Mouse (Mus musculus): ENCODE measurements around the gene Ifitm3.
A peak's percentile ranks its signal among the peaks of the same experiment; 100 is the strongest.

Gene Ifitm3

GRCm38 (mm10) chr7:141010593-141010992 is at the start of gene Ifitm3:
Gene Ifitm3 (minus strand): TSS chr7:141010770.
- TF ChIP-seq GATA4 (IDR thresholded peaks at IDR 0.05; ENCODE audit: insufficient replicate concordance, low read length) = no peak

- no peak for TF ChIP-seq GATA4 (IDR thresholded peaks at IDR 0.05; ENCODE audit: insufficient replicate concordance, low read length)
Observed at GRCm38 (mm10) chr7:141059929-141060328, 49.4 kb upstream of the Ifitm3 start.

- no peak for TF ChIP-seq GATA4 (IDR thresholded peaks at IDR 0.05; ENCODE audit: insufficient replicate concordance, low read length)
Observed at GRCm38 (mm10) chr7:141058601-141059341, 48.2 kb upstream of the Ifitm3 start.

GRCm38 (mm10) chr7:141057541-141057940 is 47.0 kb upstream of the Ifitm3 start:
- TF ChIP-seq GATA4 (IDR thresholded peaks at IDR 0.05; ENCODE audit: insufficient replicate concordance, low read length) = no peak

- no peak for TF ChIP-seq GATA4 (IDR thresholded peaks at IDR 0.05; ENCODE audit: insufficient replicate concordance, low read length)
Observed at GRCm38 (mm10) chr7:141056976-141057375, 46.4 kb upstream of the Ifitm3 start.

GRCm38 (mm10) chr7:141055785-141056184 is 45.2 kb upstream of the Ifitm3 start:
- TF ChIP-seq GATA4 (IDR thresholded peaks at IDR 0.05; ENCODE audit: insufficient replicate concordance, low read length) = no peak

GRCm38 (mm10) chr7:141052421-141052820 is 41.9 kb upstream of the Ifitm3 start:
- no peak for TF ChIP-seq GATA4 (IDR thresholded peaks at IDR 0.05; ENCODE audit: insufficient replicate concordance, low read length)

GRCm38 (mm10) chr7:141052016-141052415 is 41.4 kb upstream of the Ifitm3 start:
- no peak for TF ChIP-seq GATA4 (IDR thresholded peaks at IDR 0.05; ENCODE audit: insufficient replicate concordance, low read length)

- TF ChIP-seq GATA4 (IDR thresholded peaks at IDR 0.05; ENCODE audit: insufficient replicate concordance, low read length) = peak; percentile 15; the same call in 1 of the 2 replicates
Observed at GRCm38 (mm10) chr7:141051060-141051685, 40.6 kb upstream of the Ifitm3 start.

GRCm38 (mm10) chr7:141049326-141049725 is 38.8 kb upstream of the Ifitm3 start:
- no peak for TF ChIP-seq GATA4 (IDR thresholded peaks at IDR 0.05; ENCODE audit: insufficient replicate concordance, low read length)

- TF ChIP-seq GATA4 (IDR thresholded peaks at IDR 0.05; ENCODE audit: insufficient replicate concordance, low read length) = peak; percentile 61; the same call in 1 of the 2 replicates
Observed at GRCm38 (mm10) chr7:141048226-141049218, 38.0 kb upstream of the Ifitm3 start.

GRCm38 (mm10) chr7:141047581-141048225 is 37.1 kb upstream of the Ifitm3 start:
- no peak; the same call in 1 of the 2 replicates for TF ChIP-seq GATA4 (IDR thresholded peaks at IDR 0.05; ENCODE audit: insufficient replicate concordance, low read length)

GRCm38 (mm10) chr7:141046931-141047580 is 36.5 kb upstream of the Ifitm3 start:
- no peak for TF ChIP-seq GATA4 (IDR thresholded peaks at IDR 0.05; ENCODE audit: insufficient replicate concordance, low read length)

- no peak for TF ChIP-seq GATA4 (IDR thresholded peaks at IDR 0.05; ENCODE audit: insufficient replicate concordance, low read length)
Observed at GRCm38 (mm10) chr7:141042539-141042938, 32.0 kb upstream of the Ifitm3 start.

Data from liver, adult (tissue).